Mouse (Mus musculus): Measurements from ENCODE around the gene Ddx31.

The Ddx31 gene

DNA sequence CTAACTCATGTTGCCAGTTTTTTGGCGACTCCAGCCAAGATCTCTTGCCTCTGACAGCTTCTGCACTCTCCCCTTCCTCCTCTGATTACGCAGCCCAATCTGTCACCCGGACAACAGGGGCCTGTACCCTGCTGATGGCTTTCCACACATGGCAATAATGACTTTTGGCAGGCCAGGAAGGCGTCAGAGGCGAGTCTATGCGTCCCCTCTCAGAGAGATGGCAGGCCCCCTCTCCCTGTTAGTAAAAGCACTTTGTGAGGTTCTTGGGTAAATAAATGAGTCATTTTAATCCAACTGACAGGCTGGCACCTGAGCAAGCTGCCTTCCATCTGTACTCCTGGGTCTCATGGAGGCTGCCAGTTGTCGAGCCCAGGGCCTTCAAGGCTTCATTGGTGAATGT is 27.3 kb downstream of the Ddx31 start:
- no peak for DNase-seq

DNA sequence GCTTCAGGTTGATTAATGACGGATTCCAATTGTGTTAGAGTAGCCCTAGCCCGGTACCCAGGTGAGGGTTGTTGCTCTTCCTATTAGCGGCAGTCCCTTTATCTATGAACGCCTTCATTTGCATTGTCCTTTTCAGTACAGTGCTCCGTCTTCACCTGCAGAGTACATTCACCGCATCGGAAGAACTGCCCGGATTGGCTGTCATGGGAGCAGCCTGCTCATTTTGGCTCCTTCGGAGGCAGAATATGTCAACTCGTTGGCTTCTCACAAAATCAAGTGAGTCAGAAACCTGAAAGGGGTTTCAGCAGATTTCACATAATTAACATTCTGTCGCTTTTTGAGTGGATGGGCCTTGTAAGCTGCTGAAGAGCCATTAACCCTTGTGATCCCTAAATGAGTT is 35.3 kb downstream of the Ddx31 start:
- no peak for DNase-seq

DNA sequence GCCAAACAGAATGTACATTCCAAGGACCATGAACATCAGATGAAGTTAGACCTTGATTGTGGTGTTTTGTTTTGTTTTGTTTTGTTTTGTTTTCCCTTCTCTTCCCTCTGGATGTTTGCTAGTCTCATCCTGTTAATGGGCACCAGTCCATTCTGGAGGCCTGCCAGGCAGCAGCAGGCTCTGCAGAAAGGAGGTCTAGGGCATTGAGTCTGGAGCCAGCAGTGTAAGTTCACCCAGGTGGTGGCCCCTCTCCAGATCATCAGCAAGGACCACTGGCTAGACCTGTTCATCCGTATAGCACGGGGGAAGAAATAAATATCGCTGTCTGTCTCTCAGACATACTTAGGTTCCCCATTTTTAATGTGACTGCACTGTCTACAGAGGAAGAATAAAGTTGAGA is 41.1 kb downstream of the Ddx31 start:
- no peak for DNase-seq

DNA sequence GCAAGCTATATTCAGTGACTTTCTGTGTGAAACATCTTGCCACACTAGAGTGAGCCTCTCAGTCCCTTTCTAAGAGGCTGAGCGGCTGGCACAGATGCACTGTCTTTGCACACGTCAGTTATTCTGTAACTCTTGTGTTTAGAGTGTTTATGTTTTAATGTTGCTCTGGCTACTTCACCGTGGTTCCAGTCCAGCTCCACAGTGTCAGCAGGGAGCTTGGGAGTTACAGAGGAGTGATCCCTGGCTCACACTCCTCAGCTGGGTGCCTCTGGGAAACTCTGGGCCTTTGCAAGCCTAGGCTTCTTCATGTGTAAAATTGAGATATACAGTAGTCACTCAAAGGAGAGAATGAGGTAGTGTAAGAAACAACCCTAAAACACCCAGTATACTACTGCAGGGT is 41.8 kb downstream of the Ddx31 start:
- DNase-seq, result no peak

DNA sequence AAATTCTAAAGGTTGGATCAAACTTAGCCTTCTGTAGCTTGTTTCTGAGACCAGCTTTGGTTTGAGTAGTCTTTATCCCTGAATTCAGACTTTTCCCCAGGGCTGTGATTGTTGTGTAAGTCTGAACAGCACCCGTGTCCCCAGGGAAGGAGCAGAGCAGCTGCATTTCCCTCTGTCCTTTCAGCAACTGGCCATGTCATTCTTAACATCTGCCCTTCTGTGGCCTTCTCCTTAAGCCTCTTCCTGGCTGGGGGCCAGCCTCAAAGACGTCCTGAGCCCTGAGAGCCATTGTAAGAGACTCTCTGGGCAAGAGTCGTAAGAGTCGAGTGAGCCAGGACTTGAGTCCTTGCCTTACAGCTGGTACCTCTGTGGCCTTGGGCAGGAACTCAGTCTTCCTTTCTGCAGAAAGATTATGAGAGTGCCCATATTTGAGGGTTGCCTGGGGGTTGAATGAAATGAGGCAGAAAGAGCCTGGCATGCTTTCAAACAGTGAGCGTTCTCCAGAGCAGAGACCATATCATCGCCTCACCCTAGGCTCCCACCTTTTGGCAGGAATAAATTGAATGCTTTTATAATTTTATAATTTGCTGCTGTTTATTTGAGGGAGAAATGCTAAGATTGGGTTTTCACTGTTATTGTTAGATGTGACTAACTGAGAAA is 42.8 kb downstream of the Ddx31 start:
- no peak for DNase-seq

DNA sequence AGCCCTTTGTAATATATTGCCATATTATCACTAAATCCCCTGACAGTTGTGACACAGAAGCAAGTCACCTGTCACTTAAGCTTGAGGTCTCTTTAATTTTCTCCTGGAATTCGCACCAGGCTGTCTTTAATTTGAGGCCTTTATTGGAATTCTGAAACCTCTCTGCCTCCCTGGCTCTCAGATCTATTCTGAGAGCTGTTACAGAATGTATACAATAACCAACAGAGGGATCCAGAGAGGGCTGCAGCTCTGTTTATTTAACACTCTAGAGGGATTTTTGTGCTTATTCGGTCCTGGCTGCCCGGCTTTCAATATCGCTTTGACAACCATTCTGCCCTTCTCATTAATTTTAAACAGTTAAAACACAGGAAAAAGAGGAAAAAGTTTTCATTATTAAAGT is 44.7 kb downstream of the Ddx31 start:
- DNase-seq, result no peak

DNA sequence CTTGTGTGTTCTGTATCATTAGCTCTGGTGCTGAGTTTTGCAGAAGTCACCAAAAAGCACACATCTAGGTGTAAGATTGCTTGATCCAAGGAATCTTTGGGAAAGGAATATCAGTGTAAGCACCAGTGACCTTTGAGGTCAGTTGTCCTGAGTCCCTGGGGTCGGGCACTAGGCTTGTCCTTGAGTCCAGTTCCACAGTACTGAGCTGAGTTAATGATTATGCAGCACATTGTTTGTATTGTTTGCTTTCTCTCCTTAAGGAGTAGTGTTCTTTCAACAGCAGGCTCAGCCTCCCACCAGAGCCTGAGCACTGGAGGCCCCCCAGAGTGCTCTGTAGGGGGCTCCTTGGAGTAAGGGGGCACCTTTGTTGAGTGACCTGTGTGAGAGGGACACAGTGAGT is 52.6 kb downstream of the Ddx31 start:
- no peak for DNase-seq

DNA sequence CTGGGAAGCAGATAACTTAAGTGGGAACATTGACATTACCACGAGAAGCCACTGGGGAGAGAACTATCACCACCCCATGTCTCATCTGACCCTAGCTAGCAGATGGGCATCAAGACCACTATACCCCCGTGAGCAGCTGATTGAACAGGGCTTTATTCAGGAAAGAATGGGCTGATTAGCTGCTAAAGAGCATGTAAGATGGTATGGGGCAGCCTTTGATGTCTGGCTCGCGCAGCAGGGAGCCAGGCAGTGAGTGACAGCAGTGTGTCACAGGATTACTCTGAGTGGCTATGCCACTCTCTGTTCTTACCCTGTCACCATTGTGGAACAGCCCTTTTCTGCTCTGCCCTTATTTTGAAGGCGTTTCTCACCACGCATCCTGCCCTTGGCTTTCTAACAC is 53.3 kb downstream of the Ddx31 start:
- no peak for DNase-seq

DNA sequence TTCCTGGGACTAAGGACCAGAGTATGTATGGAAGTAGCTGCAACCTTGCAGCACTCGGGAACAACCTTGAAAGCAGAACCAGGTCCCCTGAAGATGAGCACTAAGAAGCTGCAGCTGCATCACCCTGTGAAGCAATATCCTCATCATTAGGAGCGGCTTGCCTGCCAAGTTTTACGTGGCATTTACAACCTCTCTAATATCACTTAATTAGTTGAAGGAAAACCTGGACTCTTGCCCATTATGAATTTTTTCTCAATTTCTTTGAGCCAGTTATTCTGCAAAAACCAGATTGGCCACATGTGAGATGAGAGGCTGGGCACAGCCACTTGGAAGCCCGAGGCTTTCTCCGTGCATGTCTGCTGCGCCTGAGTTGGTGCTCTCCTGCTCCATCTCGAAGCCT is 55.7 kb downstream of the Ddx31 start:
- DNase-seq, result no peak

DNA sequence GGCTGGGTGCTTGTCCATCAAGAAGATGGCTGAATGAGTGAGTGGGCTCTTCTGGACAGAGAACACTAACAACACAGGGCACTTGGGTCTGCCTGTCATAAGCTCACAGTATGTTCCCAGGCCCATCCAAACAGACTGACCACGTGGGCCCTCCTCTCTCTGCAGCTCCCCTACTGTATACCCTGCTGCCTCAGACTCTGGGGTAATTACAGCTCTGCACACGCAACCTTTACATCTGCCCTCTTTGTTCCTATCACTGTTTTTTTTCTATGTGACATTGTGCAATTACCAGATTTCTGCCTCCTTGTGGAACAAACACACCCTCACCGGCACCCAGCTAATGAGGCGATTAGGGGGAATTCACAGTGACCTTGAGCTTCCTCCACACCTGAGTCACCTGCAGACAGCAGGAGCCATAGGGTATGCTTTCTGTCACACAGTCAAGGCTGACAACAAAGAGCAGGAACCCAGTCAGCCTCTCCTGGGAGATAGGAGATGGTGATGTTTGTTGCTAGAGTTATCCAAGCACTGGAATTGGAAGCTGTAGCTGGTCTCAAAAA is 57.2 kb downstream of the Ddx31 start:
- no peak for DNase-seq

DNA sequence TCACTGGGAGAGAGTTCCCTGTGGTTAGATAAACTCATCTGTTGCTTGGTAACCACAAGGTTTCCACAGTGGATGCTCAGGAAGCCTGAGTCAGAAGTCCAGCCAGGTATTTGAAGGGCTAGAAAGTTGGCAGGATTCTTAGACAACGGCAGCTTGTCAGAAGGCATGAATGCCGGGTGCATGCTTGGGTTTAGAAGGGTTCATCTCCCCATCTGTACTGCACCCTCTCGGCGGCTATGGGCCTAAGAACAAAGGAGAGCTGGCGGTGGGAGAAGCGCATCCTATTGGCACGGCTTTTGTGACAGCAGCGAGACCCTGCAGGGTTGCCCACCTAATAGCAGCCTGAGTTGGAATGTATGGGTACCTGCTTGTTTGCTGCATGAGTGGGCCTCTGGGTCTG is 62.1 kb downstream of the Ddx31 start:
- DNase-seq, result no peak

DNA sequence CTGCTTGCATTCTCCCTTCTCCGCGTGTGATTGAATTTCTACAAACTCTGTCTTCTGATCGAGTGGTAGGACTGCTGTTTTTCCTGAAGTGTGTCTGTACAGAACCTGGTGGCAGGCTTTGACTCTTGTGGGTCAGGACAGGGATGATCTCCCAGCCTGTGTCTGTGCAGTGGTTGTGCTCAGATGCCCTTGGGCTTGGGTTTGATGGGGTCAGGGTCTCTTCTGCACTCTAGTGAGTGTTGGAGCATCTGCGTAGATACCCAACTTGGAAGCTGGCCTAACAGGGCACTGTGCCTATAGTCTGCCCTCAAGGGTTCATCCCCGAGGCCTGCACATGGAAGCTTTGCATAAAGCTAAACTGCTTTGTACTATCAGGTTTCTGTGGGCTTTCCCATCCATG is 63.7 kb downstream of the Ddx31 start:
- DNase-seq, result no peak

DNA sequence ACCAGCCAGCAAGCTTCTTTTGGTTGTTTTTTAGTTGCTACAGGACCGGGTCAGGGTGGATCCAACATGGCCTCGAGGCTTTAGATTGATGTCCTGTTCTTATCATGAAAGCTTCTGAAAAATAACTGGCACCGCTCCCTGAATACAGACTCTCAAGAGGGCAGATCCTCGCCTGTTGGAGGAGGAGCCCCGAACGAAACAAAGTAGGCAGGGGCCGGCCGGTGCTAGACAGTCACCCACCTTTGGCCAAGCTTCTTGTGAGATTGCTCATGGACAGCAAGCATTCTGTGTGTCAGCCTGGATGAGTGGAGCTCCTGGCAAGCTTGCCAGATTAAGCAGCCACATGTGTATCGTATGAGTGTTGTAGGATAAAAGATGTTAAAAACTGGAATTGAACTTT is 64.6 kb downstream of the Ddx31 start:
- DNase-seq, result no peak

DNA sequence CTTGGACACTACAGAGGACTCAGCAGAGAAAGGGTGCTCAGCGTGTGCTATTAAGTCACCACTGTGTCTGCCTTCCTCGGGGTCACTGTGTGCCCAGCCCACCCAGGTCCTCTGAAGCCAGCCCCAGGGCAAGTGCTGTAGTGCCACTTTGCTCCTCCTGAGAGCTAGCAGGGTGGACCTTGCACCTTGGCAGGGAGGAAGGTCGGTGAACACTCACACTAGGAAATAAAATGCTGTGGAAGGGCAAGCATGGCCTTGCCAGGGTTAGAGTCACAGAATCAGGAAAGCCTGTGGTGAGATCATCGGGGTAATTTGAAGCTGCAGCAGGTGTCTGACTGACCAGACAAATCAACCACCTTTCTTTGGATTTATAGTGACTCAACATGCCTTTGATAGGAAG is 65.4 kb downstream of the Ddx31 start:
- DNase-seq, result no peak

DNA sequence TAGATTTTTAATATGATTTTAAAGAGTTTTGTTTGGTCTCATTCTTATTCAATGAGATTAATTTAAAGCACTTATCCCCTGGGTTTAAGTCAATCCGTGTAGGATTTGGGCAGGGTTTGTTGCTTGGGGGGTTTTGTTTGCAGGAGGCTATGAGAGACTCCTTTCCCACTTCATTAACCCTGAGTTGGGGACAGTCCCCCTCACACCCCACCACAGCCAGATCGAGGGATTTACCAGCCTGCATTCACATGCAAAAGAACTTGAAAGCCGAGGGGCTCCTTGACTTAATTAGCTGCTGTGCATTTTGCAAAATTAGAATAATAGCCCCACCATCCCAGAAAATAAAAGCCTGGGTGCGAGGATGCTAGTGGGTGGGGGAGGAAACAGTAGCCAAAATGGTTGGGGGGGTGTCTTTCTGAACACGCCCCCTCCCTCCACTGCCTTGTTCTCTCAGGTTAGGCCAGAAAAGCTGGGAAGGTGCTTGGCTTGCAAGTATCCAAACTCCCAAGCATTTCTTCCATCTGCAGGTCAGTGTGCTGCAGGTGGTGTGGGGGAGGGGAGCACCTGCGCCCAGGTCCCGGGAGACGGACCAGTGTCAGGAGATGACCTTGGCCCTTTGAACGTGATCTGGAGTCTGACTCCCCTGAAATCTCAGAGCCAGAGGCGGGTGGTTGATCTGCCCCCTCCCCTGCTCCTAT is 67.6 kb downstream of the Ddx31 start:
- DNase-seq, result no peak

DNA sequence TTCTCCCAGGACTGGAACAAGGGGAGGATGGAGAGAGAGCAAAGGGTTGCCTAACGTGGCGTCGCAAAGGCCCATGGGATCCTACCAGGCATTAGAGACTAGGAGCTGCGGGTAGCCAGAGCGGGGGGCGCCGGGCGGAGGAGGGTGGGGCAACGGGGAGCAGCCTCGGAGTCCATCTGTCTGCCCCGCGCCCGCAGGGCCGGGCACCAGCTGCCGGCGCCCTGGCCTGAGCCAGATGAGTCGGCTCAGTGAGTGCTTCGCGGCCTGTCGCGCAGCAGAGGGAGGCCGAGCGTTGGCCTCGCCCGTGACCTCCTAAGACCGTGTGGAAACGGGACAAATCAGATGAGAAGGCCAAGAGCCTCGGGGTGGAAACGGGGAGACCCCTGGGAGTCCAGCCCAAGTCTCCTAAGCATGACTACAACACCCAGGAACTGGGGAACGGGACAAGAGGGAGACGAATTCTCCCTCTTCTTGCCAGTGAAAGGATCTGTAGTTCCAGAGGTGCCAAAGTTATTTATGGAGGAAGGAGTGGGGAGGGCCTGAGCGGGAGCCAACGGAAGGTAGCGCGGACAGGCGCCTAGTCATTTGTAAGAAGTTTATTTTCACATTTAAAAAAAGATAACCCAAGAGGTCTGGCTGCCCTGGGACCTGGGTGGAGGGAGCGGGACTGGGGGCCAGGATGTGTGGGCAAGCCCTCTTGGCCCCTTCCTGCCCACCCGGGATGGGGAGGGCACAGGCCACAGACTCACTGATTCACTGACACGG is 68.4 kb downstream of the Ddx31 start:
- no peak for DNase-seq

DNA sequence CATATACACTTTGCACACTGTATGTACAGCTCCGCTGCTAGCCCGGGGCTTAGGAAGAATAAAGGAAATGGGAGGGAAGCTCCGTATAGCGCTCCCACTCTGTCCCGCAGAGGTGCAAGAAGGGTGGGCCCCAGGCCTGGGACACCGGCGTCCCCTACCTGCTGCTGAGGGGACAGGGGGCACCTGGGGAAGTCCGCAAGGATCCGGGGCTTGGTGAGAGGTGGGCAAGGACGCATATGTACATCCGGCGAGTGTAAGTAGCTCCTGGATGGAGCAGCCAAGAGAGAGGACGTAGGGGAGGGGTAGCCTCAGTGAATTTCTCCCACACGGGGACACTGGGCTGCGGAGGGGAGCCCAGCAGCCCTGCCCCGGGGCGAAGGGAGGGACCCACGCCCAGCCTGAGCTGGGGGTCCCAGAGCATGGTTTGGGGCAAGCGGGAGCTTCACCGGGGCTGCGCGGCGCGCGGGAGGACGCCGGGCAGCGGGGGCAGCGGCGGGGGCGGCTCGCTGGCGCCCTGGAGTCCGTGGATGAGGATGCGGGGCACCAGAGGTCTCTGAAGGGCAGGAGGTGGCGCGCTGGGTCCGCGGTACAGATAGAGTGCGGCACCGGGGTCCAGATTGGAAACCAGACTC is 69.1 kb downstream of the Ddx31 start:
- no peak for DNase-seq

DNA sequence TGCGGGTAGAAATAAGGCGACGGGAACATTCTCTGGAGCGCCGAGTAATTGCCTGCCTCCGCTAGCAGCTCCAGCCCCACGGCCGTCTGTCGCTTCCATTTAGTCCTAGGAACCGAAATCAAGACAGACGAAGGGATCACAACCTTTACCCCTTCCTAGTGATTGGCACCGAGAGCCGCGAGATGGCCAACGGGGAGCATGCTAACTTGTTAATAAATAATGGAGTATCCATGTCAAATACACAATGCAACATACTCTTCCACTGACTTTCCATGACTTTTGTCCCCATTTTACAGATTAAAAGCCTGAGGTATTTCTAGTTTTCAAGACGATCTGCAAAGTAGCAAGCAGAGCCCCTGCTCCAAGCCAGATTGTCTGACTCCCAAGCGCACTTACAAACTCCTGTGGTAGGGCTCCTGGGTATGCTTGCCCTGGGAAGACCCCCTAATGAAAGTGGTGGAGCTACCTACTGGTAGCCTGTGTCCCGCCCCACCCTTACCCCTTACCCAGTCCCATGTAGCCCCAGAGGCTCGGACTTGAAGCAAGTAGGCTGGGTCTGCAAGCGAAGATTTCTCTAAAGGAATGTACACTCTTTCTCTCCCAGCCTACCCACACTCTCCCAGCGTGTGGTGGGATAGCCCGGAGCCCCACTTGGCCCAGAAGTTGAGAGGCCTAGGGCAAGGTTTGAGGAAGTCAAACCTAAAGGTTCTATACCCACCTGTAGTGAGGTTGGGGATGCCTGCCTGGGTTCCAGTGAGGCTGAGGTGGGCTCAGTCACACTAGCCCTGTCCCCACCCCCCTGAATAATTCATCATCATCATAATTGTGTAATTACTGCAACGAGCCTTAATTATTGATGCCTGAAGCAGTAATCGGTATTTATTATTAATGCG is 69.9 kb downstream of the Ddx31 start:
- no peak for DNase-seq

DNA sequence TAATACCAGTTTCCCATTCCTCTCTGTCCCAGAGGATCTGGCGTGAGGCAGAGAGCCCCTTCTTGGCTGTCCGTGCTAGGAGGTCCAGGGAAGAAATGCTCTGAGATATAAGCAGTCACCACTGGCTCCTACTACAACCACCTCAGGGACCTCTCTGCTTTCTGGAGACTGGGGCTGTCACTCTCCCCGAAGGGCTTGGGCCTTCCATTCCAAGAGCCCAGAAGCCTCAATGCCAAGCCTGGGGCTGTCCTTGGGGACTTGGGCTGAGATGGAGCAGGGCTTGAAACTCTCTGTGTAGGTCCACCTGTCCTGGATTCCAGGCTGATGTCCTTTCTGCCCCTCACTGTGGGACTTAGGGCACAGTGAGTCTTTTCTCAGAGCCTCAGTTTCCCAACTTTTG is 70.7 kb downstream of the Ddx31 start:
- DNase-seq, result no peak

DNA sequence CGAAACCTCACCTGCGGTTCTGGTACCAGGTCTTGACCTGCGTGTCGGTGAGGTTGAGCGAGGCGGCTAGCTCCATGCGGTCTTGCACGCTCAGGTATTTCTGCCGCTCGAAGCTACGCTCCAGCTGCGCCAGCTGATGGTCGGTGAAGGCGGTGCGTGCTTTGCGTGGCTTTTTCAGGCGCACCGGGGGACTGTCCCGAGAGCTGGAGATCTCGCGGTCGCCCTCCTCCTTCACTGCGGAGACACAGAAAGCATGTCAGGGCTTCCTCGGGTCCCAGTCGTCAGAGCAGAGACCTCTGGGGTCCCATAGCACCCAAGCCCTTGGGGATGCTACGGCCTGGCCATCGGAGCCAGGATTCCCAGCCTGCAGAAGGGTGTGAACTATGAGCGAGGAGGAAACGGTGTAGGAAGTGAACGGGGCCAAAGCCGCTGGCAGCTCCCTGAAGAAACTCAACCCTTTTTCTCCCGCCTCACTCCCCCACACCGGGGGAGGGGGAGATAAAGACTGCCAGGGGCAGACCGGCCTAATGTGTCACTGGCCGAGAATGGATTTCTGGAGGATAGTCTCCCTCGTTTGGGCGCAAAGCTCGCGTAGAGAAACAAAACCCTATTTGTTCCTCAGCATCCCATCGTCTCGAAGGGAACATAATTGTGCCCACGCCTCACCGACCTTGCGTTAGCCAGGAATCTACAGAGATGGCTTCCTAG is 71.3 kb downstream of the Ddx31 start:
- no peak for DNase-seq

DNA sequence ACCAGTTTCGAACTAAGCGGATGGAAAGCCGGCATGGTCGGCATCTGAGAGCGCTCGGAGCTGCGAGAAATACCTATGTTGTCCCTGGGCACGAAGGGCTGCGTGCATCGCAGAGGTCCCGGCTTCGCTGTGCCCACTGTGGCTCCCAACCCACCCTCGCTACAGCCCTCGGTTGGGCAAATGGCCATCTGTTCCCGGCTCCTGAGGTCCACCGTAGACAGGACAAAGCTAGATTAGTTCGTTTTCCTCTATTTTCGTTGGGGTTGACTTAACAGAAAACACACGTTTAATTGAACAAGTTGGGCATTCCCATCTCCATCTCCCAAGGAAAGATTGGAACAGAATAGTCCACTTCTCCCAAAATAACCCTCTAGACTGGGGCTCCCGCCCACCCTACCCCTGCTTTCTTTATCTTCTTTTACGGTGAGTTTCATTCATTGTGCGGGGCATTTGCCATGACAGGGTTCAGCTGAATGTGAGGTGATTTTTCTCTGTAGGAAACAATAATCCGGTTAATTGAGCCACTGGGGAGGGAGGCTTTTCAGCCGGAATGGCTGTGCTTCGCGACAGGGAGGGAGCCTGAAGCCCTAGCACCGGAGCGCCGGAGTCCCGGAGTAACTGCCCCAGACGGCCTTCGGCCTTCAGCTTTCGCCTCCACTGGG is 72.0 kb downstream of the Ddx31 start:
- DNase-seq, result no peak
